Mouse (Mus musculus): ENCODE results near the gene Klf7.

The Klf7 gene

DNA sequence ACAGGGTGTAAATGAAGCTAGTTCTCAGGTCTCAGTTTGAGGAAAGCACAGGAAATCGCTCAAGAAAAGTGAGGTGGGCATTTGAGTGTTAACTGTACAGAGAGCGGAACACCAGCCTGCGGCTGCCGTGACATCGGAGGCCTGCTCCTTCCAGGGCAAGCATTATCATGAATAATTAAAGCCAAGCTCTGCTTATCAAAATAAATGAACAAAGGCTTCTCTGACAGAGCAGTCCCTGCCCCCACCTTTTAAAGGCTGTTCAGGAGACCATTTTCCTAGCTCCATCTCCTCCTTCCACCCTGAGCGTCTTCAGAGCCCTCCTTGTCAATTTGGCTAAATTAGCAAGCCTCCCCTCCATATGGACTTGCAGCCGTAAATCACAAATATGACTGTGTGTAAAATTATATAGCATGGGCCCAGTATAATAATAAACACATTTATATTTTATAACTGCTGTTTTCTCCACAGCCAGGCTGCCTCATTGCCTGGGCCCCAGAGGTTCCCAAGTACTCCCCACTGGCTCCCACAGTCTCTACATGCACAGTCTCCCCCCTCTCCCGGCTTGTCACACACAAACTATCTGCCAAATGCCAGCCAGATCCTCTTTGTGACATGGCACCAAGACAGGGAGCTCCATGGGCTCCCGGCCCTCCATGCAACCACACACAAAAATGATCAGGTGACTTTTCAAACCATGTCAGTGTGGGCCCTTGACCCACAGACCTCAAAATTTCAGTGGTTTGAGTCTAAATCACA lies 61.2 kb downstream of the Klf7 start:
- no peak for DNase-seq

DNA sequence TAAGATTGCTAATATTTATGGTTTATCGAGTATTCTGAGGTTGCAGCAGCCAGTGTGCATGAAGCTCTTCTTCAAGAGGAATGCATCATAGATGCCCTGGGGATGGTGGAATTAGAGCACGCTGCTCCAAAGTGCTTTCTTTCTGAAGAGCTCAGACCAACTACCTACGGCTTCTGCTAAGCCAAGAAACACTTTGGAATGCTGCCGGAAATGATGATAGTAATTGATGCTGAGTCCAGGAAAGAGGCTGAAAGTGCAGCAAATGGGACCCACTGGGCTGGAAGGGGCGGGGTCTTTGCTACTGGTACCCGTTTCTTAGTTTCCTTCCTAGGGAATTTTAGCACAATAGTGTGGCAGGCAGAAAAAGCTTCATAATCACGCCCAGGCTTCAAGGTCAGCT lies 62.0 kb downstream of the Klf7 start:
- no peak for DNase-seq

DNA sequence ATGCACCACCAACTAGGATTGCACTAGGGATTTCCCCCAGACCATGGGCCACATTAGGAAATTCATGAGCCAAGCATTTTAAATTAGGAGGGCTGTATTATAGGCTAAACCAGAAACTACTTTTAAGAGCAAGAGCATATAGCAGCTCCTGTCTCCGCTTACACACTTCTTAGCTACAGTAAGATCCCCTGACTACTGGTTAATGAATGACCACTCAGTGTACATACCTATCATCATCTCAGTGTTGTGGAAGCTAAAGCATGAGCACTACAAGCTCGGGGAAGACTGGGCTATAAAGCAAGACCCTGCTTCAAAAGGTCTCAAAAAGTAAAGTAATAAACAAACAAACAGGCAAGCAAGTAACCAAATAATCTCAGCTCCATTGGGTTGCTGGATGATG lies 65.5 kb downstream of the Klf7 start:
- no peak for DNase-seq

DNA sequence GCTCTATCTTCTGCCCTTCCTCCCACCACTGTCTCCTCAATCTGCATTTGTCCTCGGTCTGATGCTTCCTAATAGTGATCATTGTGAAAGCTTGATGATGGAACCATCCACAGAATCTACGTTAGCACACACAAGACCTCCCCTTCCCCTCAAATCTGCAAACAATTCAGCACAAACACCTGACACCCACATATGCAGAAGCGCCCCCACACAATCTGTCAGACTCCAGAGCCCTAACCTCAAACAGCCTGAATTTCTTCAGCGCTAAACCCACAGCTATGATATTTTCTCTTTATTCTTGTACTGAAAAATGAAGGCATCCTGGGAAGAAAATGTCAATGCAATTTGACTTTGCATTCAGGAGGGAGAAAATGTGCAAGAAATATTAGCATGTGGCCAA lies 66.1 kb downstream of the Klf7 start:
- DNase-seq: no peak

DNA sequence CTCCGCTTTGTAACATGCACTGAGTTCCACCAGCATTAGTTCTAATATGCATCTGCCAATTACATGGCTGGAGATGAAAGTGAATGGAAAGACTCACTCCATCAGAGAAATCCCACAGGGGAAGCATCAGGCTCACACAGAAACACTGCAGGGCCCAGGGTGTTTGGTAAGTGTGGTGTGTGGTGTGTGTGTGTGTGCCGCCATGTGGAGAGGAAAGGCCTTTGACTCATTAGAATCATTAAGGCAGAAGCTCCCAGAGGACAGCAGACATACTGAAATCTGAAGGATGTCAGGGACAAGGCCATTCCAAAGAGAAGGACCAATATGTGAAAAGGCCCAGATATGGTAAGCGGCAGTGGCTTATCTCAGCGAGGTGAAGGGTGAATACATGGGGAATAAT lies 66.9 kb downstream of the Klf7 start:
- no peak for DNase-seq

DNA sequence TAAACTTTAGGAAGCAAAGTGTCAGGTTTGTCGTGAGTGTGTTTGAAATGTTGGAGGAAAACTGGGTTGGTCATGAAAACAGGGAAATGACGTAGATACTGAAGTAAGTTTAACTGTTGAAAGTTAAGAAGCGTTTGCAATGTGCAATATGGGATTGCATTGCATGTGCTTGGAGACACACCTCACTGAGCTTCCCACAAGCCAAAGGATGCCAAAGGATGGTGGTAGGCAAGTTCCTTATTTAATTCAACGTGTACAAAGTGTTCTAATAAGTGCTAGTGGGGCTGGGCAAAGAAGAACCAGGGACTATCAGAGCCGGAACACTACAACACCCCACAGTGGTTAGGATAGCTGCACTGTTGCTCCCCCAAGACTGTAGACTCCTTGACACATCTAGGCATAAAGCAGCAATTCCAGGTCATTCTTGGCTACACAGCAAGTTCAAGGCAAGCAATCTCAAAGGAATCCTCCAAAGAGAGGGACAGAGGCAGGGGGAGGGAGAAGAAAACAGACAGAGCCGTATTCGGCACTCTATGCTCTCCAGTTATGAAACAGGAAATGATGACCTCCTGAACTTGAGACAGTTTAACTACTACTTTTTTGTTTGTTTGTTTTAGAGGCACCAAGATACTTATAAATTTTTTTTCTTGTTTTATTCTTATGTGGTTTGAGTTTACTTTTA lies 69.9 kb downstream of the Klf7 start:
- DNase-seq: no peak

DNA sequence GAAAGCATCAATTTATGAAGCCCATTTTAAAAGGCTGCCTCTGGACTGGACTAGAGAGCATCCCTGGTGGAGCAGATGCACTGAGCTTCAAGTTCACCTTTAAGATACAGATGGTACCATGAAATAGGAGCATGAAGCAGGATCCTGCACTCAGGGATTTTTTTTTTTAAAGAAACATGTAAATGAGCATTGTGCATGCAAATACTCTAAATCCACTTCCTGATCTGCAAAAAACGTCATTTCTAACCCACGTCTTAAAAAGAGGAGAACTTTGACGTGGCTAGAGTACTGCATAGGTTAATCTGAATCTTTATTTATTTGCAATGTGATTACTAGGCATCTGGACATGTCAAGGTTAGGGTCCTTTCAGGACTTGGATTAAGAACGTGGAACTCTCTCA lies 73.5 kb downstream of the Klf7 start:
- DNase-seq: no peak

DNA sequence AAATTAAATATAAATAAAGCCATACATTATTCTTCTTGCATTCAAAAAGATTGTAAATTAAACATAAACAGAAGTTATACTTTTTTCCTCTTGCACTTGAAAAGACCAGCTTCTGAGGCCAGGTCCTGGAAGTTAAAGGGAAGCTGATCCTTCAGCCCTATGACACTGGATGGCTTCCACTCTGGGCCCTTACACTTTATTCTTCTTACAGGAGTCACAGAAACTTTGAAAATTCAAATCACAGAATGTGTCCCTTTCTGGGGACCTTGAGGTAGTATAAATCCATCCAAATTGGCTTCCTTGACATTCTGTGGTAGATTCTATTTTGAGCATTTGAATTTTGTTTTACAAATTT lies 75.3 kb downstream of the Klf7 start:
- no peak for DNase-seq

DNA sequence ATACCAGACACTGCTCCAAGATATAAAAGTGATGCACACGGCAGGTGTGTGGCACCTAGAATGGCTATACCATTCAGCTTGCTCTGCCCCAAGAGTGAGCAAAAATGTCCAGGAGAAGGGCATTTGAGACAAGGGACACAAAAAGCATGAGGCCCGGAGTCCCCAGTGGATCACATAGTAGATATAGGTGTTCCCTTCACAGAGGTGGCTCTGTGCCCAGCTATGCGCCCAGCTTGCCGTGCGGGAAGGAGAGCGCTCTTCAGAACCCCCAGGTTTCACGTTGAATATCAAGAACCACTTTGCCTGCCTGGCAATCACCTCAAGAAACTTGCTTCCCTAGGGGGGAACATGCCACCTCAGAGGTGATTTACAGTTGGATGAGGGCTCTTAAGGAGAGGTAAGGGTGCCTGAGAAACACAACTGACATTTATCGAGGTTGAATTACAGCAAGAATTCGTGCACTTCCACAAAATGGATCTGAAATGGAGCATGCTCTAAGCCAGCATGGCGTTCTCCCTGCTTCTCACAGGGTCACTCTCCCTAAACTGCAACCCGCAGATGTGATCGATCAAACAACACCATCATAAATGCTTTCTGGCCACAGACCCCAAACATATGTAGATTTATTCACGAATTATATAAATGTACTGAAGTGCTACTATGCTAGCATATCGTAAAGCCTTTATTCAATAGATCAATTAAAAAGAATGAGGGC lies 75.8 kb downstream of the Klf7 start:
- DNase-seq: no peak

DNA sequence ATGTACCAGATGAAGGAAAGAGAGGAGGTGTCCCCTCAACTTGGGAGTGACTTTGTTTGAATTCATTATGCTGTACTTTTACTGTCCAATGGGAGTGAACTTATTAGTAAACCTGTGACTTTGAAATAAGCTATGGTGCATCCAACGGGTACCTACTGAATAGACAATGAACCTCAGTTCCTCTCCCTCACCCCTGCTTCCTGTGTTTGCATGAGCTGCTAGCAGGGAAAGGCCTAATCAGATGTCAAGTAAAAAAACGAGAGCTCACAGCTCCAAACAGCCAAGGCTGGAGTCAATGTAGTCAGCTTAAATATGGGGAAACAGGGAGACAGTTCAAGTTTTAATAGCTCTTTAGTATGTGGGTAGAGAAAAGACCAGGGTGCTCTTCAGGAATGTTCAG lies 77.5 kb downstream of the Klf7 start:
- DNase-seq: no peak

DNA sequence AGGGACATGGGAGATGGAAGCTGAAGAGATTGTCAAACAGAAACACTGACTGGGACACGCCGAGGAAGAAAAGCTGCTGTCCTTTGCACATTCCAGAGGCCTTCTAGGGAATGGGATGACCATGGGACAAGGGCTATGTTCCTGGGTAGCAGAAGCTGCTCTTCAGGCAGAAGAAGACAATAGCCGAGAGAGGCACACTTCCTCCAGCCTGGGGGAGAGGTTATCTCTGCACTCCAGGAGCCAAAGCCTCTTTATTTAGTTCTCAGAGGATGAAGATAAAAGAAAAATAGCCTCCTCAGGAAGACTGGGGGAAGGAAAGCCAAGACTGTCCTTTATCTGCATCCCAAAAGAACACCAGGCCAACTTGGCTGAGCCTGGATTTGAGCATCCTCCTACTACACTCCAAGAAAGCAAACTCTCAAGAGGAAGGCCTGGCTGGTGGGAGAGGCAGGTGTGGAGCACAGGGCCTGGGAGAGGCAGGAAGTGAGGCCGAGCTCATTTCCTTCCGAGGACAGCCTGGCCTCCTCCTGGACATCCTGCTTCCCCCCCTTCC lies 81.2 kb downstream of the Klf7 start:
- DNase-seq: peak; percentile 65

DNA sequence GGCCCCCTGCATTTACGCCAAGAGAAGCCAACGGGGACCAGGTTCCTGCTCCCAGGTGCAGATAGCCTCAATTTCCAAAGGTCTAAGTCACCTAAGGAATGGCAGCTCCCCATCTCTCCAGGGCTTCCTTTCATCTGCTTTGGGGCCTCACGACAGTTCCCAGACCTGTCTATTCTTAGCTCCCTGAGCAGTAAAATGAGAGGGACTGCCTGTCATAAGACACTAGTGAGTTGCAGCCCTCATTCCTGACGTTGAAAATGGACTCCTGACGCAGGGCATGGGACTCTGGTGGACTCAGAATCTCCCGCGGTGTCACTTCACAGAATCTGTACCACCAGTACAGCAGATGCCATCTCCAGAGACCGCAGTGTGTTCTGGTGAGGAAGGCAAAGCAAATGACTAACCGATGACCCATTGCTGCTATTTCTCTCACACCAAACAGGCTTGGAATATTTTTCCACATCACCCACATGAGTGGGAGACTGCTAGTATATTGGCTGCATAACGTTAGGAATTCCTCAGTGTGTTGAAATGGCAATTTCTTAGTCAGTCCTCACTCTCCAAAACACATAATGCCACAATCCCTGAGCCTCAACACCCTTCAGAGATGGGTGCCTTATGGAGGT lies 81.9 kb downstream of the Klf7 start:
- no peak for DNase-seq

DNA sequence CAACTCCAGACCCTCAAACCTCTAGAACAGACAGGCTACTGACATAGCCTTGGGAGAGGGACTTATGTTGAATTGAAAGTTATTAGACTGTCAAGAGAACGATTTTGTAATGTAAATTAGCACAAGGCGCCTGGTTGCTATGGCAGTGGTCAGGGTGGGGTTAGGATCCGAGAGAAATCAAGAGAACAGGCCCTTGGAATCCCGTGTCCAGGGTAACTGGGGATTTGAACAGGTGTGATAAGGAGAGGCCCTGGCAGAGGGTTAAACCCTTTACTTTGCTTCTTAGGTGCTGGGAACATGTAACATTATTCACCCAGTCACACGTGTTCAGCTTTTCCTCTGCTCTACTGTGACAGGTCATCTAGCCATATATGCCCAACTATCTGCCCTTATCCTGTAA lies 83.7 kb downstream of the Klf7 start:
- no peak for DNase-seq

DNA sequence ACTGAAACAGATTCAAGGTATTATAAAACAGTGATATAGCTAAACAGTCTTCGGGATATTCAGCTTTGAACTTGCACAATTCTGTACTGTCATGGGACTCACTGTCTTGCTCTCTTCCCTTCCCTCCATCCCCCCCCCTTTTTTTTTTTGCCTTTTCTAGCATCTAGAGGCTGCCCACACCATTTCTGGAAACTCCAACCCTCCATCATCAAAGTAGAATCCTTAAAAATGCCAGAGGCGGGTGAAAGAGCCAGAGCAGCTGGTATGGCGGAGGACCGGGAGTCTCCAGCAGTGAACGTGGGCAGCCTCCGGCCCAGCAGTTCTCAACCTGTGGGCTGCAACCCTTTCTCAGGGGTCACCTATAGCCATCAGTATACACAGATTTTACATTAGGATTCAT lies 84.3 kb downstream of the Klf7 start:
- DNase-seq: no peak

DNA sequence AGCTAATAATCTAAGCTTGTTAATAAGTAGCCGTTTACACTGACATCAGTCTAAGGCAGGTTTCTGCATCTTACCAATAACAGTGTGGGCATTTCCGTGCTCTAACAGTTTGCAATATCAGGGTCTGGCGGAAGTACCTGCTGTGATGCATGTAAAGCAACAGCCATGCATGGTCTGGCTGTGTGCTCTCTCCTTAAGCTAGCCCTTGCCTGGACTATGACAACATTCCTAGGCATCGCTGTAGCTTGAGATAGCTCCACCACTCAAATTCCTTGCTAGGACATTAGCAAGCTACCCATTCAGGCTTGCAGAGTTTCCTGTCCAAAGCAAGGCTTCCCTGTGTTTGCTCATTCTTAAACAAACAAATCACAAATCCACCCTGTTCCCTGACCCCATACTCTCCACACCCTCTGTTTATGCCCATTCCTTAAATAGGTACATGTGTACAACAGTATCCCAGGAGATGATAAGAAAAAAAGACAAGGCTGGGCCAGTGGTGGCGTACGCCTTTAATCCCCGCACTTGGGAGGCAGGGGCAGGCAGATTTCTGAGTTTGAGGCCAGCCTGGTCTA lies 85.1 kb downstream of the Klf7 start:
- peak; percentile 55 for DNase-seq

DNA sequence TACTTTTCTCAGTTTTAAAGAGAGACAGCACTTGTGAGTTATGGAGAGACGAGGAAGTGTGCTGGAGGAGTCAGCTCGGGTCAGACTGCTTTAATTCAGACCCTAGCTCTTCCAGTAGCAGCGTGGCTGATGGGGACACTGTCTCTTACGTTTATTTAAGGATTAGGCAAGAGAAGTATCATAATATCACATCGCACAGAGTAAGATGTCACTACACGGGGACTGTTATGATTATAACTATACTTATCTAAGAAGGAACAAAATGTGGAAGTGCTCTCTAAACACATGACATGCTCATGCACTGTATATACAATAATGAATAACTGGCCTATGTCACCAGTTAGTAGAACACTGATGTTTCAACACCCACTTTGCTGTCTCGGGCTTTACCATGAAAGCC lies 86.3 kb downstream of the Klf7 start:
- peak; percentile 47 for DNase-seq

DNA sequence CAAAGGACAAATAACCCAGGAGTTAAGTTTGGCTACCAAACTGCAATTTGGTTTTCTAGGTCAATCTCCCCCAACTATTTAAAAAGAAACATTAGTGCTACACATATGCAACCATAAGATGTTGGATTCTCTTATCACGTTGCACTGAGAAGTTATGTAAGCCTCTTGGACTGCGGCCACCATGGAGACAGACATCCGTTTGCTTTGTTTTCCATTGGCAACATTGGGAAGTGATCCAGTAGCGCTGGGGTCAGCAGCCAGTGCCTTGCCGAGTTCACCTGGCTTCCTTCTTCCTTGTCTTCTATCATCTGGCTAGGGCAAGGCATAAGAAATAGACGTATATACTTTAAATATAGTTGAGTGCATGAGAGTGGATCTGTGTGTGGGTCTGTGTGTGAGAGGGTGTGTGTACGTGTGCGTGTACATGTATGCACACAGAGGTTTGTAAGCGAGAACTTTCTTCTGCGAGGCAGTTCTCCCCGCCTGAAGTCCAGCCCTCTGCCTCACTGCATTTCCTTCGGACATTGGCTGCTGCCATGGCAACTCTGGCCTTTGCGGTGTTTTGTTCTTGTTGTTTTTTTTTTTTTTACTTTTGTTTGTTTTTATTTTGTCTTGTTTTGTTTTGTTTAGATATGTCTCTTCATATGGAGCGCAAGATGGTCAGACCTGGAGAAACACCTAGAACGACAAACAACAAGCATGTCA lies 86.8 kb downstream of the Klf7 start:
- peak; percentile 63 for DNase-seq

DNA sequence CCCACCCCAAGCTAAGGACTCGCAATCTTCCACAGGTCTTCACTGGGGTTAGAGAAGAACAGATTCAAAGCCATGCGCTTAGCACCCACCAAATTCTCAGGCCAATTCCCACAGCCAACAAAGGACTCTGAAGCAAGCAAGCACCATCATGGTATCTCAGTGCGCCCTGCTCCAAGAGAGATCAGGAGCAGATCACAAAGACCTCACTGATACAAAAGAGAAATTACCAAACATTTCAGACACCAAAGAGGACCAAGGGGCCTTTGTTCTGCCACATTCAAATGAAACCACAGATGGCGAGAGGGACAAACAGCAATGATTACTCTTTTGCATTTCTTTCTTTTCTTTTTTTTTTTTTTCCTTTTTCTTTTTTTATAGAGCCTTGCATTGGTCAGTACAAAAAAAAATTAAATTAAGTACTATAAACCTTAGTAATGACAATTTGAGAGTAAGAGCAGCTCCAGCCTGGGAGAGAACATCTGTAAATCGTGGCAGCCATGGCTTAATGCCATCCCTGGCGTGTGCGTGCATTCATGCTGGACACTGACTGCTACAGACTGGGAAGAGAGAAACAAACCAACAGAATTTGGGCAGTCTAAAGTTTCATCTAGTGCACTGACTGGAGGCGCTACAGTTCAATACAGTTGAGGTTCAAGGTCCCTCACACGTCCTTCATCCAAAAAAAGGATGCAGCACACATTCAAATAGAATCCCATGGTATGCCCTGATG lies 89.4 kb downstream of the Klf7 start:
- DNase-seq: no peak

DNA sequence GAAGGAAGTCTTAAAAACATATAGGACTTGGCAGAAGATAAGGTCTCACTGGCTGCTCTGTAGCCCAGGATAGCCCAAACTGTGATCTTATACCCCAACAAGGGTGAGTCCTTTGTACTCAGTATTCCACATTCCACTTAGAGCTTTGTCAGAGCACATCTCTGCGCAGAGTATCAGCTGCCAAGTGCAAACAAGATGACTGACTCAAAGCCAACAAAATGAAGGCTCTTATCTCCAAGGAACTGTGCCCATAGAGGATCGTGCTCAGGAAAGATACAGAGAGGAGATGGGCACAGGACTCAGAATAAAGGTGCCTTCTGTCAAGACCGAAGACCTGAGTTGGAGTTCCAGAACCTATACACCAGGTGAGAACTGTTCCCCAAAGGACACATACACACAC lies 100.1 kb downstream of the Klf7 start:
- no peak for DNase-seq

DNA sequence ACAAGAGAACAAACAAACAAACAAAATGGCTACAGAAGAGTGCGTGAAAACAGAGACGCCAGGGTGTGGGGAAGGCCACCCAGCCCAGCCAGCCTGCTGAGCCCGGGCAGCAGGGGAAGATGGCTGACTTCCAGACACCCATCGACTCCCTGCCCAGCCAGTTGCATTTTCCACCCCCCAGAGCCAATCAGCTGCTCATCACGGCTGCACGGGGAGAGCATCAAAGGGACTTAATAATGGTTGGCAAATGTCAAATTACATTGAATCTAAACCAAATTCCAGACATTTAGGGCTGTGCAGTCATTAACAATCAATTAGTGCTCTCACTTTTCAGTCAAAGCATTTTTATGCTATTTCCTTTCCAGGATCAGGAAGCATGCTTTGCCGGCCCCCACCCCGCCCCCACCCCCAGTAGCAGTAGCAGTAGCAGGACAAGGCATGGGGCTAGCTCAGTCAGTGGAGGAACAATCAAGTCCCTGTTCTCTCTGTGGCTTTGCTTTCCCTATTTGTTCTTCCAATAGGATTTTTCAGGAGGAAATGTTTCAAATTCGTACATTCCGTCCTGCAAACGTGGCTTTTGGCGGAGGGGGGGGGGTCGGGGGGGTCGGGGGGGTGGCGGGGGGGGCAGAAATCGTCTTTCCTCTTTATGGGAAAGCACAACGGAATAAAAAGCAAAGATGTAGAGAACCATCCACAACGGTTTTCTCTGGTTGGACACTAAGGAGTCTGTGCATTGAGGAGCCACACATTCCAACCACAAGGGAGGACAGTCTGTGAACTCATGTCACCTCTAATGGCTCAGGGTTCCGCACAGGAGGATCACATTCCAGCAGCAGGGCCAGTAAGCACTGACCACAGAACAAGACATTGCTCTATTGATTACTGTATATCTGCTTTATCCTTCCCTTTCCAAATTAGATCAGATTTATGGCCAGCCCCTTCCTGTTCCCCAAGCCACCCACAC lies 101.1 kb downstream of the Klf7 start:
- peak; percentile 70 for DNase-seq
